Mouse (Mus musculus) E14TG2a.4 (cell line): ENCODE results near the gene Rnf144b.

Experiments used
- CTCF ChIP-seq: conservative IDR thresholded peaks from 2 replicates; pipeline ENCODE4 v1.5.1; 2014; ENCODE audit warnings: low read length
- POU5F1 ChIP-seq: IDR thresholded peaks from 2 replicates; pipeline ENCODE4 v1.6.1; 2014; ENCODE audit warnings: low read length, borderline replicate concordance

GRCm38 (mm10) chr13:47211581-47211980 is 89.1 kb downstream of the Rnf144b start:
- TF ChIP-seq CTCF: no peak
- no peak for TF ChIP-seq POU5F1
